Mouse (Mus musculus) megakaryocyte, embryonic 14.5 days (primary cell): ENCODE measurements around the gene Sept5.

Source experiments
- FLI1 ChIP-seq: IDR thresholded peaks from 2 replicates; pipeline ENCODE4 v1.6.1; 2012; ENCODE audit warnings: low read length, inconsistent platforms, mixed read lengths
- GATA1 ChIP-seq: IDR thresholded peaks from 3 replicates; pipeline ENCODE4 v1.6.1; 2012; ENCODE audit warnings: mixed read lengths, low read length, inconsistent platforms, borderline replicate concordance

- no peak for TF ChIP-seq GATA1
- TF ChIP-seq FLI1: no peak
These were observed 3.9 kb downstream of the Sept5 start for GRCm38 (mm10) chr16:18625791-18626311.
